16 mouse cellular contexts compared by ENCODE assay signal in genomic region chr5:82007955-82008354, GRCm38 (mm10).
"Had no signal": no experiment of that assay in that cellular context is flagged by ENCODE, and none has a peak within 500 bp of the region (broad histone marks: within the 10 kb centered on the region; RNA-seq: fewer than 3 reads in every experiment).

No protein-coding gene starts in this region.

- ATAC-seq: liver, embryonic 12.5 days; liver, postnatal 0 days; lung, postnatal 0 days; midbrain, embryonic 13.5 days; midbrain, embryonic 15.5 days; midbrain, embryonic 16.5 days had no signal

- DNase-seq: left cerebral cortex, postnatal 4 days; liver; liver, embryonic 13.5 days; liver, postnatal 0 days; lung, adult 18-20 months; lung, adult 2 months; lung, embryonic 14.5 days; lung, postnatal 14 days; lung, postnatal 36 days; lung, postnatal 4 days; midbrain, embryonic 14.5 days had no signal
